In genomic region chr16:20672500-20672902, GRCm38 (mm10) we compare ENCODE assay signal across 8 mouse cellular contexts. TPM values are rescaled to one million over a fixed set of nuclear protein-coding genes. Genes with fewer than 3 reads are reported as not detected.
A peak's percentile ranks its signal among the peaks of the same experiment; 100 is the strongest.
DNase-seq lines count a peak whose midpoint lies in the region; ATAC-seq and TF ChIP-seq lines count a peak whose summit lies in the region.

No protein-coding gene starts in this region.

- in situ Hi-C loops in Patski (cut with MboI; ENCODE audit: low pct_unique_long_range_greater_than_20kb) = no loop called here

- WGBS in hindbrain, embryonic 14.5 days = 1% methylated on average over 32 of the region's 38 CpGs

- peak overlapping the region; percentile 98 for H3K4me3 ChIP-seq in hindbrain, embryonic 14.5 days (replicated peaks; ENCODE audit: low read length)

- ATAC-seq in Patski = peak; percentile 76
- ATAC-seq in hindbrain, embryonic 14.5 days (ENCODE audit: low FRiP score) = peak; percentile 97

- peak overlapping the region; percentile 86 for H3K27ac ChIP-seq in hindbrain, embryonic 14.5 days

- H3K4me2 ChIP-seq in hindbrain, embryonic 14.5 days (replicated peaks) = peak overlapping the region; percentile 97

- H3K36me3 ChIP-seq in hindbrain, embryonic 14.5 days (replicated peaks; ENCODE audit: control insufficient read depth, insufficient read depth) = peaks cover 29% of the 10 kb centered on the region

- H3K9me3 ChIP-seq in hindbrain, embryonic 14.5 days (ENCODE audit: control insufficient read depth, low read length) = no peaks in the 10 kb centered on the region

- peaks cover 18% of the 10 kb centered on the region for H3K4me1 ChIP-seq in hindbrain, embryonic 14.5 days (replicated peaks; ENCODE audit: control insufficient read depth, insufficient read depth, low read length)

- H3K9ac ChIP-seq in hindbrain, embryonic 14.5 days = peak overlapping the region; percentile 95

- TF ChIP-seq CTCF in Patski (IDR thresholded peaks at IDR 0.05) = no peak

- no peaks in the 10 kb centered on the region for H3K27me3 ChIP-seq in Patski
- H3K27me3 ChIP-seq in hindbrain, embryonic 14.5 days (ENCODE audit: control insufficient read depth, insufficient read depth, low read length) = no peaks in the 10 kb centered on the region

- CTCF ChIA-PET in Patski (lab: Charles Lee) = no interaction called here

- POLR2A ChIA-PET in Patski (lab: Charles Lee) = interaction anchor here (0.6 to 1.4 kb wide), 4 partner anchors 9 to 134 kb away, joined by 3 to 4 read pairs (median 3); partner anchors contain the start of genes Clcn2 and Polr2h

- DNase-seq in Patski (ENCODE audit: low read depth, low spot score) = peak; percentile 64
- DNase-seq in cerebellum, postnatal 14 days = peak; percentile 97 to 98
- peak; percentile 88 to 93 for DNase-seq in frontal cortex, postnatal 25 days (ENCODE audit: low spot score in 2 of 2)
- DNase-seq in hindbrain, embryonic 14.5 days (ENCODE audit: low spot score) = peak; percentile 92
- peak; percentile 95 to 96 for DNase-seq in layer of hippocampus, postnatal 36 days
- DNase-seq in lung, postnatal 36 days = peak; percentile 98
- DNase-seq in retina, postnatal 1 day = peak; percentile 96
- DNase-seq in urinary bladder, adult 18-20 months (ENCODE audit: low spot score in 2 of 2) = peak; percentile 94

RNA-seq across cellular contexts. Expression of gene Eif4g1, which starts 4.4 kb away (rescaled TPM):
- polyA plus RNA-seq in Patski (2021) = 336 TPM
- polyA plus RNA-seq in hindbrain, embryonic 14.5 days (2014; fragmentation: Nextera tagmentation; extraction: Ambion mirVana) = 124 and 130 TPM in 2 replicates
- total RNA-seq in layer of hippocampus, postnatal 36 days (2021) = 100 to 1,000 TPM; 292 to 299 TPM

RNA-seq across cellular contexts. Expression of gene Fam131a, which starts 20.5 kb away (rescaled TPM):
- 0.69 TPM for polyA plus RNA-seq in Patski (2021)
- 41.8 and 44.2 TPM in 2 replicates for polyA plus RNA-seq in hindbrain, embryonic 14.5 days (2014; fragmentation: Nextera tagmentation; extraction: Ambion mirVana)
- total RNA-seq in layer of hippocampus, postnatal 36 days (2021) = 100 to 1,000 TPM; 415 to 465 TPM

RNA-seq across cellular contexts. Expression of gene Psmd2, which starts 21.0 kb away (rescaled TPM):
- 289 TPM for polyA plus RNA-seq in Patski (2021)
- 329 and 358 TPM in 2 replicates for polyA plus RNA-seq in hindbrain, embryonic 14.5 days (2014; fragmentation: Nextera tagmentation; extraction: Ambion mirVana)
- total RNA-seq in layer of hippocampus, postnatal 36 days (2021) = 100 to 1,000 TPM; 212 to 232 TPM

RNA-seq across cellular contexts. Expression of gene Ece2, which starts 42.9 kb away (rescaled TPM):
- polyA plus RNA-seq in Patski (2021) = 0.12 TPM
- polyA plus RNA-seq in hindbrain, embryonic 14.5 days (2014; fragmentation: Nextera tagmentation; extraction: Ambion mirVana) = 10.6 and 12.1 TPM in 2 replicates
- 10 to 100 TPM; 28.4 to 29.2 TPM for total RNA-seq in layer of hippocampus, postnatal 36 days (2021)

RNA-seq across cellular contexts. Expression of gene Polr2h, which starts 45.0 kb away (rescaled TPM):
- polyA plus RNA-seq in Patski (2021) = 38.4 TPM
- polyA plus RNA-seq in hindbrain, embryonic 14.5 days (2014; fragmentation: Nextera tagmentation; extraction: Ambion mirVana) = 93.2 and 95.9 TPM in 2 replicates
- 10 to 100 TPM; 24.8 to 24.9 TPM for total RNA-seq in layer of hippocampus, postnatal 36 days (2021)

Comparison
In these comparisons a context has a peak if more than half of its experiments do, and no peak if none do; other contexts are left out.
1. Peak in every context shown above with its lines: DNase-seq, ATAC-seq, H3K4me3 ChIP-seq and H3K27ac ChIP-seq.
2. RNA of gene Fam131a, which starts 20.5 kb away (polyA plus RNA-seq): 41.8 to 44.2 TPM in hindbrain, embryonic 14.5 days; 0.69 TPM in Patski (single experiment); every median in the first group is over 10 times any median in the second.